Mouse (Mus musculus) lung, adult 2 months (tissue): ENCODE results near the gene Sorbs2.

Experiments used
- CTCF ChIP-seq: fragments of 200-500 bp; IDR thresholded peaks from 2 replicates; pipeline ENCODE4 v1.5.1; 2011; ENCODE audit warnings: mild to moderate bottlenecking, low read length, control low read depth; ENCODE audit not compliant: insufficient read depth
- POLR2A ChIP-seq: fragments of 200-500 bp; IDR thresholded peaks from 2 replicates; pipeline ENCODE4 v1.6.1; 2011; ENCODE audit warnings: low read depth, mild to moderate bottlenecking, control low read depth, low read length, borderline replicate concordance; ENCODE audit errors: extremely low read depth

- TF ChIP-seq CTCF, result no peak
- TF ChIP-seq POLR2A, result no peak
These were observed 88.4 kb downstream of the Sorbs2 start for GRCm38 (mm10) chr8:45595983-45596382.
